Mouse (Mus musculus) adrenal gland, postnatal 36 days (tissue): ENCODE results near the gene Eif2ak1. TPM values are rescaled to one million over a fixed set of nuclear protein-coding genes. Genes with fewer than 3 reads are reported as not detected.
"Not testable (repeated sequence)": the region's sequence is repeated elsewhere in the genome, so short reads cannot be mapped to it uniquely, and the experiment has no call there.

Experiments
- DNase-seq, 2 experiments: peaks; one replicate each; pipeline ENCODE4 v3.0.0; 2021; ENCODE audit warnings: mixed read lengths in 1 of 2
- long read RNA-seq, 2 experiments: library from polyadenylated mRNA; stranded (forward); transcript quantifications; one replicate each; pipeline ENCODE4 v2.0.0; 2021; ENCODE audit warnings: borderline sequencing depth in 2 of 2
- total RNA-seq, 2 experiments: library from RNA; stranded (reverse); gene quantifications; 2 replicates each; pipeline ENCODE4 v1.2.3; 2021

Eif2ak1 gene
- total RNA-seq = 10 to 100 TPM; 34.9 to 39.2 TPM
- long read RNA-seq, experiment 1, full-length matches to known transcripts = 38 of 47 reads
- long read RNA-seq, experiment 1, partial matches to known transcripts = 2 of 47 reads
- long read RNA-seq, experiment 1, other reads (novel, unspliced or antisense) = 7 of 47 reads
- long read RNA-seq, experiment 2, full-length matches to known transcripts = 25 of 29 reads
- long read RNA-seq, experiment 2, partial matches to known transcripts = 1 of 29 reads
- long read RNA-seq, experiment 2, other reads (novel, unspliced or antisense) = 3 of 29 reads

- DNase-seq = peak; percentile 93
Measured at GRCm38 (mm10) chr5:143817116-143817930, at the start of gene Eif2ak1. Gene Eif2ak1, plus strand, starts transcription at chr5:143817788.

GRCm38 (mm10) chr5:143781951-143782350 lies 35.6 kb upstream of the Eif2ak1 start:
- no peak for DNase-seq

GRCm38 (mm10) chr5:143785391-143785790 lies 32.2 kb upstream of the Eif2ak1 start:
- DNase-seq = no peak

GRCm38 (mm10) chr5:143801216-143801615 lies 16.4 kb upstream of the Eif2ak1 start:
- not testable (repeated sequence) for DNase-seq

- no peak for DNase-seq
Measured at GRCm38 (mm10) chr5:143804056-143804765, 13.4 kb upstream of the Eif2ak1 start.

- DNase-seq = no peak
Measured at GRCm38 (mm10) chr5:143807268-143807667, 10.3 kb upstream of the Eif2ak1 start.

GRCm38 (mm10) chr5:143809421-143810090 lies 8.0 kb upstream of the Eif2ak1 start:
- no peak for DNase-seq

- no peak for DNase-seq
Measured at GRCm38 (mm10) chr5:143811653-143812052, 5.9 kb upstream of the Eif2ak1 start.

GRCm38 (mm10) chr5:143814626-143815025 lies 3.0 kb upstream of the Eif2ak1 start:
- no peak for DNase-seq

GRCm38 (mm10) chr5:143817931-143818311 lies 333 bp downstream of the Eif2ak1 start:
- DNase-seq = no peak

GRCm38 (mm10) chr5:143818461-143818860 lies 873 bp downstream of the Eif2ak1 start:
- no peak for DNase-seq

- DNase-seq = no peak
Measured at GRCm38 (mm10) chr5:143818949-143819348, 1.4 kb downstream of the Eif2ak1 start.

GRCm38 (mm10) chr5:143819906-143820660 lies 2.5 kb downstream of the Eif2ak1 start:
- DNase-seq = no peak

GRCm38 (mm10) chr5:143820820-143821219 lies 3.2 kb downstream of the Eif2ak1 start:
- DNase-seq = no peak

GRCm38 (mm10) chr5:143871547-143872169 lies 54.1 kb downstream of the Eif2ak1 start:
- DNase-seq = no peak

GRCm38 (mm10) chr5:143874571-143874970 lies 57.0 kb downstream of the Eif2ak1 start:
- DNase-seq = peak in 1 of 2 experiments; percentile 30

- no peak for DNase-seq
Measured at GRCm38 (mm10) chr5:143885274-143885673, 67.7 kb downstream of the Eif2ak1 start.

GRCm38 (mm10) chr5:143890741-143891140 lies 73.2 kb downstream of the Eif2ak1 start:
- DNase-seq = no peak

- no peak for DNase-seq
Measured at GRCm38 (mm10) chr5:143892255-143892886, 74.8 kb downstream of the Eif2ak1 start.

- no peak for DNase-seq
Measured at GRCm38 (mm10) chr5:143893396-143893795, 75.8 kb downstream of the Eif2ak1 start.
